Comparison of ENCODE assay signal across 25 mouse cellular contexts in the genomic region with DNA sequence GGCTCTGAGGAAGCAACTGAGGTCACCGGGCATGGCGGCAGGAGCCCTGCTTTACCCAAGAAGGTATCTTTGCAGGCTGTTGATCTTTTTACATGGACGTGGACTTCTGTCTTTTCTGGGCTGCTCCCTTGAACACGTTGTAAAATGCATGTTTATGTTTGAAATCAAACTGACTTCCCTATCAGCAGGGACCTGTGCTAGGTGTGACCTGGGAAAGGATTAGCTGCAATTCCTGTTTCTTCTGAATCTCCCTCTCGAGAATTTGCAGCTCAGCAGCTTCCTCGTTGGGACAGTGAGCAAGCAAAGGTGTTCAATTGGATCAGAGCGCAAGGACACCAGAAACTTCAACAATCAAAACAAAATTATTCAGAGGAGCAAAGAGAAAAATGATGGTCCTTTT.
"Had no signal": no experiment of that assay in that cellular context is flagged by ENCODE, and none has a peak within 500 bp of the region (broad histone marks: within the 10 kb centered on the region; RNA-seq: fewer than 3 reads in every experiment).

No protein-coding gene starts in this region.

- H3K27ac ChIP-seq: gastrocnemius, adult 2 months; heart, embryonic 10.5 days; heart, embryonic 13.5 days; heart, embryonic 15.5 days; hindbrain, embryonic 13.5 days; hindbrain, embryonic 15.5 days; hindbrain, postnatal 0 days; kidney, embryonic 15.5 days; kidney, postnatal 0 days; left cerebral cortex, adult 2 months; limb, embryonic 10.5 days; limb, embryonic 12.5 days had no signal

- H3K27me3 ChIP-seq: heart, embryonic 13.5 days; heart, embryonic 15.5 days; hindbrain, embryonic 13.5 days; hindbrain, embryonic 15.5 days; kidney, embryonic 15.5 days; limb, embryonic 12.5 days had no signal

- H3K4me2 ChIP-seq: heart, embryonic 13.5 days; heart, embryonic 15.5 days; hindbrain, embryonic 13.5 days; hindbrain, embryonic 15.5 days; kidney, embryonic 15.5 days; limb, embryonic 12.5 days; liver, embryonic 11.5 days had no signal

- H3K4me3 ChIP-seq: gastrocnemius, adult 2 months; heart, embryonic 10.5 days; heart, embryonic 13.5 days; heart, embryonic 15.5 days; hindbrain, embryonic 13.5 days; hindbrain, embryonic 15.5 days; kidney, embryonic 15.5 days; left cerebral cortex, adult 2 months; limb, embryonic 10.5 days; limb, embryonic 12.5 days had no signal

- H3K4me1 ChIP-seq: heart, embryonic 10.5 days; heart, embryonic 13.5 days; heart, embryonic 15.5 days; hindbrain, embryonic 13.5 days; hindbrain, embryonic 15.5 days; kidney, embryonic 15.5 days; limb, embryonic 10.5 days; limb, embryonic 12.5 days had no signal

- H3K36me3 ChIP-seq: heart, embryonic 10.5 days; heart, embryonic 13.5 days; heart, embryonic 15.5 days; hindbrain, embryonic 13.5 days; hindbrain, embryonic 15.5 days; kidney, embryonic 15.5 days; limb, embryonic 10.5 days; limb, embryonic 12.5 days had no signal

- H3K9ac ChIP-seq: heart, embryonic 13.5 days; heart, embryonic 15.5 days; hindbrain, embryonic 13.5 days; hindbrain, embryonic 15.5 days; kidney, embryonic 15.5 days; limb, embryonic 12.5 days had no signal

- ATAC-seq: forebrain, embryonic 16.5 days; hindbrain, postnatal 0 days had no signal

- DNase-seq: gastrocnemius, adult 2 months; gastrocnemius, postnatal 10 days; gastrocnemius, postnatal 25 days; heart, adult 18-20 months; heart, postnatal 14 days; heart, postnatal 36 days; kidney, adult 11 months; kidney, adult 2 months; kidney, adult 9 months; kidney, postnatal 14 days; kidney, postnatal 36 days; liver had no signal

- H3K9me3 ChIP-seq: heart, embryonic 10.5 days; heart, embryonic 13.5 days; heart, embryonic 15.5 days; hindbrain, embryonic 13.5 days; hindbrain, embryonic 15.5 days; kidney, embryonic 15.5 days; limb, embryonic 10.5 days; limb, embryonic 12.5 days had no signal
